Mouse (Mus musculus): ENCODE results near the gene Prss32.

DNA sequence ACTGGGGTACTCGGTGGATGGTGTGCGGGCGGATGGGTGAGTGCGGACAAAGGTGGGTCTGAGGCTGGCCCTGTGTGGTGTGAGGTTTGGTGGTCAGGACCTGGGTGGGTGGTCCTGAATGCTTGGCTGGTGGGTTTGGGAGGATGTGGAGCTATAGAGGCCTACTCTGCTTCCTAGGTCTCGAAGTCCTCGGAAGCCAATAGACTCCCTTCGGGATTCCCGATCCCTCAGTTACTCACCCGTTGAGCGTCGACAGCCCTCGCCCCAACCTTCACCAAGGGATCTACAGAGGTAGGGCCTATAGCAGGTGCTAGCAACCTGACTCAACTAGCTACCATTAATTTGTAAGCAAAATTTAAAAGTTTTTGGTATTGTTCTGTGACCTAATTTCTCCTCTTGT, 20.0 kb upstream of the Prss32 start:
- TF ChIP-seq CTCF (IDR thresholded peaks at IDR 0.05; ENCODE audit: borderline replicate concordance, insufficient read depth, low read length) (no peak), POLR2A (IDR thresholded peaks at IDR 0.05; ENCODE audit: low read depth, low read length) (no peak)

Data from embryonic fibroblast, embryonic 13.5 days (primary cell).